Mouse (Mus musculus) spleen, embryonic (tissue): ENCODE measurements around the gene Prrg1.
"Not testable (repeated sequence)": the region's sequence is repeated elsewhere in the genome, so short reads cannot be mapped to it uniquely, and the experiment has no call there.

Experiments
- CTCF ChIA-PET: fragments of 350-600 bp; sonication (Branson Sonifier 250); formaldehyde crosslinking; loops from one replicate; lab custom pipeline; 2022; lab: Charles Lee

The Prrg1 gene

GRCm38 (mm10) chrX:78583202-78584004 is at the start of gene Prrg1:
Prrg1 (minus strand) TSS chrX:78583896.
- CTCF ChIA-PET, result no interaction called here

GRCm38 (mm10) chrX:78605814-78606213 is 22.1 kb upstream of the Prrg1 start:
- CTCF ChIA-PET, result no interaction called here

GRCm38 (mm10) chrX:78593138-78593537 is 9.4 kb upstream of the Prrg1 start:
- CTCF ChIA-PET, result no interaction called here

GRCm38 (mm10) chrX:78582854-78583201 is 868 bp downstream of the Prrg1 start:
- CTCF ChIA-PET, result no interaction called here

- CTCF ChIA-PET, result no interaction called here
Measured at GRCm38 (mm10) chrX:78563451-78563850, 20.2 kb downstream of the Prrg1 start.

GRCm38 (mm10) chrX:78553399-78553798 is 30.3 kb downstream of the Prrg1 start:
- CTCF ChIA-PET, result no interaction called here

GRCm38 (mm10) chrX:78552704-78553103 is 31.0 kb downstream of the Prrg1 start:
- CTCF ChIA-PET, result no interaction called here

GRCm38 (mm10) chrX:78547696-78548095 is 36.0 kb downstream of the Prrg1 start:
- CTCF ChIA-PET, result no interaction called here

GRCm38 (mm10) chrX:78539734-78540133 is 44.0 kb downstream of the Prrg1 start:
- CTCF ChIA-PET, result no interaction called here

GRCm38 (mm10) chrX:78538632-78539316 is 44.9 kb downstream of the Prrg1 start:
- CTCF ChIA-PET, result no interaction called here

- CTCF ChIA-PET, result no interaction called here
Measured at GRCm38 (mm10) chrX:78518301-78518700, 65.4 kb downstream of the Prrg1 start.

- CTCF ChIA-PET, result no interaction called here
Measured at GRCm38 (mm10) chrX:78482987-78483386, 100.7 kb downstream of the Prrg1 start.

GRCm38 (mm10) chrX:78479710-78480109 is 104.0 kb downstream of the Prrg1 start:
- CTCF ChIA-PET, result no interaction called here

- CTCF ChIA-PET, result no interaction called here
Measured at GRCm38 (mm10) chrX:78434357-78434756, 149.3 kb downstream of the Prrg1 start.

- CTCF ChIA-PET, result not testable (repeated sequence)
Measured at GRCm38 (mm10) chrX:78403346-78403745, 180.3 kb downstream of the Prrg1 start.
